Mouse (Mus musculus) hindbrain, embryonic 11.5 days (tissue): ENCODE data around the gene Olfr983. TPM values are rescaled to one million over a fixed set of nuclear protein-coding genes. Genes with fewer than 3 reads are reported as not detected.

Experiments used
- ATAC-seq: fragments of 200-750 bp; cut with Nextera tagmentation; 2 replicates; pipeline ENCODE4 v1.8.0; 2017; ENCODE audit warnings: mild to moderate bottlenecking, moderate TSS enrichment, moderate library complexity; ENCODE audit not compliant: low FRiP score
- DNase-seq: peaks from one replicate; pipeline ENCODE4 v3.0.0-alpha.2; 2015; ENCODE audit warnings: low spot score
- H3K27ac ChIP-seq: fragments of 300-500 bp; sonication (generic); 2 replicates; pipeline ENCODE4 v1.5.1; 2014; ENCODE audit warnings: mild to moderate bottlenecking, low read depth, low read length
- H3K27me3 ChIP-seq: fragments of 300-500 bp; sonication (generic); 2 replicates; pipeline ENCODE4 v1.6.1; 2014; ENCODE audit warnings: mild to moderate bottlenecking, low read length, moderate library complexity, mixed read lengths; ENCODE audit not compliant: control insufficient read depth, insufficient read depth
- H3K36me3 ChIP-seq: fragments of 300-500 bp; sonication (generic); 2 replicates; pipeline ENCODE4 v1.6.1; 2014; ENCODE audit warnings: mild to moderate bottlenecking, low read length, moderate library complexity, mixed read lengths; ENCODE audit not compliant: control insufficient read depth, insufficient read depth
- H3K4me1 ChIP-seq: fragments of 300-500 bp; sonication (generic); replicated peaks from 2 replicates; pipeline ENCODE4 v1.6.1; 2014; ENCODE audit warnings: low read length, mixed read lengths; ENCODE audit not compliant: control insufficient read depth, insufficient read depth
- H3K4me2 ChIP-seq: fragments of 300-500 bp; sonication (generic); replicated peaks from 2 replicates; pipeline ENCODE4 v1.6.1; 2014; ENCODE audit warnings: mild to moderate bottlenecking, low read depth, low read length
- H3K4me3 ChIP-seq: fragments of 300-500 bp; sonication (generic); 2 replicates; pipeline ENCODE4 v1.5.1; 2014; ENCODE audit warnings: low read depth, low read length
- H3K9ac ChIP-seq: fragments of 300-500 bp; sonication (generic); 2 replicates; pipeline ENCODE4 v1.6.1; 2014; ENCODE audit warnings: low read depth, low read length
- H3K9me3 ChIP-seq: fragments of 300-500 bp; sonication (generic); 2 replicates; pipeline ENCODE4 v1.6.1; 2016; ENCODE audit warnings: low read length; ENCODE audit not compliant: control insufficient read depth
- WGBS: fragments of 180-500 bp; shearing (Covaris S2); extraction: QIAGEN DNeasy Blood & Tissue Kit; methylation state at CpG from one replicate; pipeline ENCODE4 v1.1.7; 2014; 5-methylcytosine and 5-hydroxymethylcytosine counted together
- polyA plus RNA-seq: library from polyadenylated mRNA; unstranded; fragments of >200 nt; fragmentation: Nextera tagmentation; extraction: Ambion mirVana; gene quantifications from 2 replicates; pipeline ENCODE4 v1.2.1, GENCODE M21; 2014

Olfr983 gene
- not detected in 2 replicates for polyA plus RNA-seq

- 78% methylated on average over 2 of the region's 2 CpGs for WGBS
- ATAC-seq (no peak), DNase-seq (no peak)
- no peaks in the 10 kb centered on the region for H3K9me3 ChIP-seq
- no peak within 1 kb of the TSS for H3K9ac ChIP-seq
- H3K4me2 ChIP-seq: no peak within 1 kb of the TSS
- H3K4me3 ChIP-seq: no peak within 1 kb of the TSS
- H3K27me3 ChIP-seq: no peaks in the 10 kb centered on the region
- H3K4me1 ChIP-seq: no peaks in the 10 kb centered on the region
- H3K27ac ChIP-seq: no peak within 1 kb of the TSS
- H3K36me3 ChIP-seq: no peaks in the 10 kb centered on the region
These were observed at the start of gene Olfr983 for GRCm38 (mm10) chr9:40093495-40093894. Olfr983 (minus strand) TSS chr9:40093595.

GRCm38 (mm10) chr9:40141544-40141943, 48.1 kb upstream of the Olfr983 start:
- H3K36me3 ChIP-seq: no peaks in the 10 kb centered on the region
- H3K4me3 ChIP-seq: no peak overlapping the region
- H3K9me3 ChIP-seq: no peaks in the 10 kb centered on the region
- no peak overlapping the region for H3K27ac ChIP-seq
- H3K4me1 ChIP-seq: no peaks in the 10 kb centered on the region
- H3K9ac ChIP-seq: no peak overlapping the region
- ATAC-seq: no peak
- no peak for DNase-seq
- WGBS: 63% methylated on average over 1 of the region's 1 CpGs
- no peaks in the 10 kb centered on the region for H3K27me3 ChIP-seq
- no peak overlapping the region for H3K4me2 ChIP-seq

GRCm38 (mm10) chr9:40139484-40139883, 46.1 kb upstream of the Olfr983 start:
- no peak overlapping the region for H3K4me3 ChIP-seq
- no peaks in the 10 kb centered on the region for H3K4me1 ChIP-seq
- H3K4me2 ChIP-seq: no peak overlapping the region
- H3K9ac ChIP-seq: no peak overlapping the region
- H3K27ac ChIP-seq: no peak overlapping the region
- DNase-seq (no peak), ATAC-seq (no peak)
- 78% methylated on average over 4 of the region's 4 CpGs for WGBS
- H3K27me3 ChIP-seq: no peaks in the 10 kb centered on the region
- H3K9me3 ChIP-seq: no peaks in the 10 kb centered on the region
- H3K36me3 ChIP-seq: no peaks in the 10 kb centered on the region

- H3K9me3 ChIP-seq: no peaks in the 10 kb centered on the region
- H3K27me3 ChIP-seq: no peaks in the 10 kb centered on the region
- H3K9ac ChIP-seq: no peak overlapping the region
- H3K36me3 ChIP-seq: no peaks in the 10 kb centered on the region
- ATAC-seq (no peak), DNase-seq (no peak)
- no peaks in the 10 kb centered on the region for H3K4me1 ChIP-seq
- H3K4me2 ChIP-seq: no peak overlapping the region
- no peak overlapping the region for H3K4me3 ChIP-seq
- no peak overlapping the region for H3K27ac ChIP-seq
- WGBS: 87% methylated on average over 6 of the region's 6 CpGs
These were observed 43.7 kb upstream of the Olfr983 start for GRCm38 (mm10) chr9:40136987-40137688.

GRCm38 (mm10) chr9:40130556-40130955, 37.2 kb upstream of the Olfr983 start:
- H3K4me1 ChIP-seq: no peaks in the 10 kb centered on the region
- H3K27me3 ChIP-seq: no peaks in the 10 kb centered on the region
- 80% methylated on average over 1 of the region's 1 CpGs for WGBS
- no peak overlapping the region for H3K27ac ChIP-seq
- H3K36me3 ChIP-seq: no peaks in the 10 kb centered on the region
- ATAC-seq (no peak), DNase-seq (no peak)
- H3K9ac ChIP-seq: no peak overlapping the region
- no peak overlapping the region for H3K4me2 ChIP-seq
- no peak overlapping the region for H3K4me3 ChIP-seq
- H3K9me3 ChIP-seq: no peaks in the 10 kb centered on the region

- Histone ChIP-seq H3K36me3 (no peaks in the 10 kb centered on the region), H3K9me3 (no peaks in the 10 kb centered on the region), H3K9ac (no peak within 1 kb of the TSS), H3K4me3 (no peak within 1 kb of the TSS), H3K27ac (no peak within 1 kb of the TSS), H3K4me2 (no peak within 1 kb of the TSS), H3K27me3 (no peaks in the 10 kb centered on the region), H3K4me1 (no peaks in the 10 kb centered on the region)
- 88% methylated on average over 1 of the region's 1 CpGs for WGBS
- DNase-seq (no peak), ATAC-seq (no peak)
These were observed 36.7 kb upstream of the Olfr983 start, which contains the start of gene Olfr985 for GRCm38 (mm10) chr9:40130084-40130483. Olfr985 (minus strand) TSS chr9:40130184.

GRCm38 (mm10) chr9:40117287-40117659, 23.9 kb upstream of the Olfr983 start:
- no peak for DNase-seq

GRCm38 (mm10) chr9:40116645-40117286, 23.4 kb upstream of the Olfr983 start:
- Histone ChIP-seq H3K4me2 (no peak overlapping the region), H3K9ac (no peak overlapping the region), H3K27ac (no peak overlapping the region), H3K9me3 (no peaks in the 10 kb centered on the region), H3K27me3 (no peaks in the 10 kb centered on the region), H3K4me1 (no peaks in the 10 kb centered on the region), H3K36me3 (no peaks in the 10 kb centered on the region), H3K4me3 (no peak overlapping the region)
- no peak for ATAC-seq
- WGBS: 75% methylated on average over 10 of the region's 10 CpGs
- DNase-seq: no peak

More at GRCm38 (mm10) chr9:40117287-40117659, 23.9 kb upstream of the Olfr983 start:
- ATAC-seq: no peak
- WGBS: 87% methylated on average over 5 of the region's 5 CpGs
- Histone ChIP-seq H3K4me3 (no peak overlapping the region), H3K4me2 (no peak overlapping the region), H3K27me3 (no peaks in the 10 kb centered on the region), H3K27ac (no peak overlapping the region), H3K4me1 (no peaks in the 10 kb centered on the region), H3K9me3 (no peaks in the 10 kb centered on the region), H3K36me3 (no peaks in the 10 kb centered on the region), H3K9ac (no peak overlapping the region)

- Histone ChIP-seq H3K27ac (no peak within 1 kb of the TSS), H3K4me2 (no peak within 1 kb of the TSS), H3K9me3 (no peaks in the 10 kb centered on the region), H3K36me3 (no peaks in the 10 kb centered on the region), H3K27me3 (no peaks in the 10 kb centered on the region), H3K9ac (no peak within 1 kb of the TSS), H3K4me3 (no peak within 1 kb of the TSS), H3K4me1 (no peaks in the 10 kb centered on the region)
- 93% methylated on average over 2 of the region's 2 CpGs for WGBS
- ATAC-seq: no peak
- DNase-seq: no peak
These were observed 20.7 kb upstream of the Olfr983 start, which contains the start of gene Olfr984 for GRCm38 (mm10) chr9:40114106-40114505. Olfr984 (minus strand) TSS chr9:40114206.
